Mouse (Mus musculus) T-helper 1 cell (primary cell): ENCODE measurements at regions not wholly inside any gene's neighbourhood (a gene's known extent, or its start where the extent isn't known, plus 50 kb on each side); places are given as distances from the start of the nearest gene placed in this dataset.

ENCODE experiments used
- in situ Hi-C: fragments of 300-600 bp; cut with MboI, MseI; formaldehyde crosslinking; loops from one replicate; pipeline ENCODE4 v1.15.1; 2025; ENCODE audit warnings: high pct_unique_total_duplicates

- in situ Hi-C loops: no loop called here
Observed at GRCm38 (mm10) chr15:17715584-17715983, 987.0 kb downstream of the Cdh9 start.

GRCm38 (mm10) chr15:17730651-17731050 is 1002.1 kb downstream of the Cdh9 start:
- in situ Hi-C loops: no loop called here

- in situ Hi-C loops: no loop called here
Observed at GRCm38 (mm10) chr15:17770225-17770677, 1041.7 kb downstream of the Cdh9 start.

GRCm38 (mm10) chr15:17779788-17780187 is 1039.0 kb upstream of the Cdh10 start:
- in situ Hi-C loops: no loop called here

GRCm38 (mm10) chr15:17783368-17783767 is 1035.4 kb upstream of the Cdh10 start:
- in situ Hi-C loops: no loop called here

GRCm38 (mm10) chr15:17797516-17797915 is 1021.2 kb upstream of the Cdh10 start:
- in situ Hi-C loops: no loop called here

GRCm38 (mm10) chr15:17801424-17801823 is 1017.3 kb upstream of the Cdh10 start:
- in situ Hi-C loops: no loop called here

GRCm38 (mm10) chr15:17803107-17803506 is 1015.6 kb upstream of the Cdh10 start:
- in situ Hi-C loops: no loop called here

- in situ Hi-C loops: loop anchor here (10.0 kb wide), 1 partner anchor 486 kb away; no protein-coding TSS in a partner anchor
Observed at GRCm38 (mm10) chr15:17830376-17830775, 988.4 kb upstream of the Cdh10 start.

- in situ Hi-C loops: loop anchor here (10.0 kb wide), 1 partner anchor 487 kb away; no protein-coding TSS in a partner anchor
Observed at GRCm38 (mm10) chr15:17831987-17832386, 986.8 kb upstream of the Cdh10 start.

GRCm38 (mm10) chr15:17880168-17880567 is 938.6 kb upstream of the Cdh10 start:
- in situ Hi-C loops: no loop called here

- in situ Hi-C loops: no loop called here
Observed at GRCm38 (mm10) chr15:17889309-17889708, 929.4 kb upstream of the Cdh10 start.

GRCm38 (mm10) chr15:17900026-17900425 is 918.7 kb upstream of the Cdh10 start:
- in situ Hi-C loops: no loop called here

GRCm38 (mm10) chr15:17912241-17912640 is 906.5 kb upstream of the Cdh10 start:
- in situ Hi-C loops: no loop called here

- in situ Hi-C loops: no loop called here
Observed at GRCm38 (mm10) chr15:17932573-17932972, 886.2 kb upstream of the Cdh10 start.

- in situ Hi-C loops: no loop called here
Observed at GRCm38 (mm10) chr15:17933875-17934274, 884.9 kb upstream of the Cdh10 start.

GRCm38 (mm10) chr15:17935473-17935872 is 883.3 kb upstream of the Cdh10 start:
- in situ Hi-C loops: no loop called here

GRCm38 (mm10) chr15:17962778-17963177 is 856.0 kb upstream of the Cdh10 start:
- in situ Hi-C loops: no loop called here

GRCm38 (mm10) chr15:17963240-17964209 is 855.2 kb upstream of the Cdh10 start:
- in situ Hi-C loops: no loop called here

- in situ Hi-C loops: no loop called here
Observed at GRCm38 (mm10) chr15:17987763-17988162, 831.0 kb upstream of the Cdh10 start.

- in situ Hi-C loops: no loop called here
Observed at GRCm38 (mm10) chr15:18032626-18033025, 786.1 kb upstream of the Cdh10 start.

- in situ Hi-C loops: no loop called here
Observed at GRCm38 (mm10) chr15:18052219-18053030, 766.3 kb upstream of the Cdh10 start.
